Mouse (Mus musculus): ENCODE measurements around the gene Atf6b. TPM values are rescaled to one million over a fixed set of nuclear protein-coding genes. Genes with fewer than 3 reads are reported as not detected.

The Atf6b gene
- total and polyA plus RNA-seq, 2 experiments from 2014 or later = 57.4 to 83.0 TPM

DNA sequence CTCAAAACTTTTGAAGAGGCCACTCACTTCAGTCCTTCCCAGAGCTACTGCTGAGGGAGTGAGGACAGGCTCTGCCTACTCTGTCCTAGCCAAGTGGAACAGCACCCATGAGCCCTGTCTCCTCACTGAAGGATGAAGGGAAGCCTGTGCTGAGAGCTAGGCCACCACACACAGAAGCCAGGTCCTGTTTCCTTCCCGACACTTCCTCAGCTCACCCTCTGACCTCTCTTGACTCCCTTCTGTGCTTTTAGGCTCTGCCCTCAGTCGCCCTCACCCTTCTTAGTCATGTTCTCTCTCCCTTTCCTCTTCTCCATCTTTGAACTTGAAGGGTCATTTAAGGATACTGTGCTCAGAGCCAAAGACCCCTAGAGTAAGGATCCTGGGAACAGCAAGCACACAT is 10.3 kb downstream of the Atf6b start:
- ATAC-seq (ENCODE audit: low FRiP score) (no peak), DNase-seq (ENCODE audit: low spot score) (no peak)
- 39% methylated on average over 2 of the region's 2 CpGs for WGBS
- no peak overlapping the region for H3K4me3 ChIP-seq (ENCODE audit: low read depth, low read length)
- no peak overlapping the region for H3K27ac ChIP-seq (ENCODE audit: low read depth, low read length)
- no peaks in the 10 kb centered on the region for H3K9me3 ChIP-seq (ENCODE audit: low read length)
- TF ChIP-seq CTCF (IDR thresholded peaks at IDR 0.05) = no peak
- no peak overlapping the region for H3K9ac ChIP-seq (replicated peaks; ENCODE audit: low read length, poor library complexity, severe bottlenecking)
- H3K36me3 ChIP-seq (ENCODE audit: insufficient read depth, low read length) = peaks cover 23% of the 10 kb centered on the region
- H3K4me2 ChIP-seq (ENCODE audit: low read depth, low read length, poor library complexity, severe bottlenecking) = no peak overlapping the region
- H3K4me1 ChIP-seq (ENCODE audit: insufficient read depth, low read length) = no peaks in the 10 kb centered on the region
- H3K27me3 ChIP-seq (ENCODE audit: insufficient read depth, low read length) = peaks cover 9% of the 10 kb centered on the region; the same call in 1 of the 2 replicates

DNA sequence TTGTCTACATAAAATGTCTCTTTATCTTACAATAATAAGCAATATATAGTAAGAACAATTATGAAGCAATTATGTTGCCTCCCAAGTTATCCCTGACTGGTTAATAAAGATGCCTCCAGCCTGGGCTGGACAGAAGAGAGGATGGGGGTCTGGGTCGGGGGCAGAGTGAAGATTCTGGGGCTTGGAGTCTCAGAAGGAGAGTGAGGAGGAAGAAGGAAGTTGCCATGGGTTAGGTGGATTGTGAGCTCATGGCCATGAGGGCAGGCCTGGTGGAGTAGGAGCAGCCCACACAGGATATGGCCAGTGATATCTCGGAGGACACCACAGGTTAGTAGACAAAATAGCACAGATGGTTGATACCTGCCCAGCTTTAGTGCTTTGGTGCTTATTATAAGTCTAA is 11.2 kb downstream of the Atf6b start:
- H3K9ac ChIP-seq (replicated peaks; ENCODE audit: low read length, poor library complexity, severe bottlenecking) = no peak overlapping the region
- no peak overlapping the region for H3K27ac ChIP-seq (ENCODE audit: low read depth, low read length)
- WGBS = 81% methylated on average over 2 of the region's 2 CpGs
- DNase-seq (ENCODE audit: low spot score) (no peak), ATAC-seq (ENCODE audit: low FRiP score) (no peak)
- TF ChIP-seq CTCF (IDR thresholded peaks at IDR 0.05) = no peak
- H3K9me3 ChIP-seq (ENCODE audit: low read length) = no peaks in the 10 kb centered on the region
- H3K4me1 ChIP-seq (ENCODE audit: insufficient read depth, low read length) = no peaks in the 10 kb centered on the region
- peaks cover 14% of the 10 kb centered on the region for H3K36me3 ChIP-seq (ENCODE audit: insufficient read depth, low read length)
- peaks cover 9% of the 10 kb centered on the region; the same call in 1 of the 2 replicates for H3K27me3 ChIP-seq (ENCODE audit: insufficient read depth, low read length)
- H3K4me2 ChIP-seq (ENCODE audit: low read depth, low read length, poor library complexity, severe bottlenecking) = no peak overlapping the region
- no peak overlapping the region for H3K4me3 ChIP-seq (ENCODE audit: low read depth, low read length)

DNA sequence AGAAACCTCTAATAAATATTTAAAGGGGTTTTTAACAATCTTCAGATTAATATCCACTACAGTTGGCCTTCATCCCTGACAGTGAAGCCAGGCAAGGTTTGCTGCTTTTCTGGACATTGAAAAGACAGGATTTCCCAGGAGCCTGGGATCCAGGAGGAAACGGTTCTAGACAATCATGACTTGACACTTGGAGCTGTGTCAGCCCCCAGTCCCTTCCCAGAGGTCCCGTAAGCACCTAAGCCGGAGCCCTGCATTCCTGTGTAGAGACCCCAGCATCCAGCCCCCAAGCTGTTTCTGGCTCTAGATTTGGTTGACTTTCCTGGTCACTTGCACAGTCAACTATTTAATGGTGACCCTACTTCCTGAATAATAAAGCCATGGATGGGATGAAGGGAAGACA is 11.6 kb downstream of the Atf6b start:
- Histone ChIP-seq H3K27ac (ENCODE audit: low read depth, low read length) (no peak overlapping the region), H3K4me3 (ENCODE audit: low read depth, low read length) (no peak overlapping the region), H3K9me3 (ENCODE audit: low read length) (no peaks in the 10 kb centered on the region), H3K9ac (replicated peaks; ENCODE audit: low read length, poor library complexity, severe bottlenecking) (no peak overlapping the region), H3K36me3 (ENCODE audit: insufficient read depth, low read length) (peaks cover 10% of the 10 kb centered on the region), H3K27me3 (ENCODE audit: insufficient read depth, low read length) (peaks cover 9% of the 10 kb centered on the region; the same call in 1 of the 2 replicates), H3K4me2 (ENCODE audit: low read depth, low read length, poor library complexity, severe bottlenecking) (no peak overlapping the region), H3K4me1 (ENCODE audit: insufficient read depth, low read length) (no peaks in the 10 kb centered on the region)
- no peak for TF ChIP-seq CTCF (IDR thresholded peaks at IDR 0.05)
- ATAC-seq (ENCODE audit: low FRiP score) = no peak
- 78% methylated on average over 3 of the region's 3 CpGs for WGBS
- DNase-seq (ENCODE audit: low spot score) = no peak

DNA sequence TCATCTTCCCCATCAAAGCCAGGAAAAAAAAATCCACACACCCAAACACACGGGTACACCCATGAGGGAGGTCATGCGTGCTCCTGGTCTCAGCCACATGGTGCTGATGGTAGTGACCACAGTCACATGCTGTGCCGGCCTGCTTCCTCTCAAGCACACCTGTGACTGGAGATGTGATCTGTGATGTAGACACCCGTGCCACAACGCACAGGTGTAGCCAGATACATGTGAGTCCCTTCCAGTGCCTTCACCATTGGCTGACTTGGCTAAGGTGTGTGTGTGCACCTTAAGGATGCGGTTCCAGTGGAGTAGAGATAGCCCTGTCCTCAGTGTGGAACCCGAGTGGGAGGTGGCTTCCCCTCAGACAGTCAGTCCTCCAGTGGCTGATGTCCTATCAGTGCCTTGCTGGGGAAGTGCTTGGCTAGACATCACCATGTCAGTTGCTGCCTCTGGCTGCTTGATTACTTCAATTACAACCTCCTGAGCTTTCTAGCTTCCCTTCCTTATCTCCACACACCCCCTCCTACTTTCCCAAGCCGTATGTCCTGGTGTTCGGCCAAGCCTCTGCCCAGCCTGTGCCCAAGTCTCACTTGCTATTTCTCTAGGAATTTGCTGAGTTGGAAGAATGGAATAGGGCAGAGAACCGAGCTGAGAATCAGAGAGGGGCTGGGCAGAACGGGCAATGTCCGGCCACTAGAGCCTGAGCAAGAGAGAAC is 12.4 kb downstream of the Atf6b start:
- 68% methylated on average over 12 of the region's 12 CpGs for WGBS
- no peak for TF ChIP-seq CTCF (IDR thresholded peaks at IDR 0.05)
- Histone ChIP-seq H3K9me3 (ENCODE audit: low read length) (no peaks in the 10 kb centered on the region), H3K9ac (replicated peaks; ENCODE audit: low read length, poor library complexity, severe bottlenecking) (no peak overlapping the region), H3K4me3 (ENCODE audit: low read depth, low read length) (no peak overlapping the region), H3K27me3 (ENCODE audit: insufficient read depth, low read length) (peaks cover 9% of the 10 kb centered on the region; the same call in 1 of the 2 replicates), H3K27ac (ENCODE audit: low read depth, low read length) (no peak overlapping the region), H3K36me3 (ENCODE audit: insufficient read depth, low read length) (peaks cover 3% of the 10 kb centered on the region), H3K4me2 (ENCODE audit: low read depth, low read length, poor library complexity, severe bottlenecking) (no peak overlapping the region), H3K4me1 (ENCODE audit: insufficient read depth, low read length) (no peaks in the 10 kb centered on the region)
- ATAC-seq (ENCODE audit: low FRiP score) (no peak), DNase-seq (ENCODE audit: low spot score) (no peak)

DNA sequence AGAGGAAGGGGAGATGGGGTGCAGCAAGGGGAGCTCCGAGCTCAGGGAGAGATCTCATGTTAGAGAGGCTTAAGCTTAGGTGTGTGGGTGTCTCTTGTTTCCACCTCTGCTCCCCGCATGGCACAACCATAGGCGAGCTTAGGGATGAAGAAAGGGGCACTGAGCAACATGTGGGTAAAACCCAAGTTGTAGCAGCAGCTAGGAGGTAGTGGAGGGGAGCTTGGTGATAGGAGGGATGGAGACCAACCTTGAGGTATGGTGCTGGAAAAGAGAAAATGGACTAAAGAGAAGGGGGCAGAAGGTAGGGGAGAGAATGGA is 12.9 kb downstream of the Atf6b start:
- H3K27ac ChIP-seq (ENCODE audit: low read depth, low read length) = no peak overlapping the region
- no peak overlapping the region for H3K4me3 ChIP-seq (ENCODE audit: low read depth, low read length)
- H3K4me2 ChIP-seq (ENCODE audit: low read depth, low read length, poor library complexity, severe bottlenecking) = no peak overlapping the region
- H3K27me3 ChIP-seq (ENCODE audit: insufficient read depth, low read length) = peaks cover 9% of the 10 kb centered on the region; the same call in 1 of the 2 replicates
- H3K36me3 ChIP-seq (ENCODE audit: insufficient read depth, low read length) = no peaks in the 10 kb centered on the region; the same call in 1 of the 2 replicates
- no peaks in the 10 kb centered on the region for H3K9me3 ChIP-seq (ENCODE audit: low read length)
- no peak for DNase-seq (ENCODE audit: low spot score)
- WGBS = 64% methylated on average over 3 of the region's 3 CpGs
- TF ChIP-seq CTCF (IDR thresholded peaks at IDR 0.05) = no peak
- H3K9ac ChIP-seq (replicated peaks; ENCODE audit: low read length, poor library complexity, severe bottlenecking) = no peak overlapping the region
- no peak for ATAC-seq (ENCODE audit: low FRiP score)
- H3K4me1 ChIP-seq (ENCODE audit: insufficient read depth, low read length) = no peaks in the 10 kb centered on the region

DNA sequence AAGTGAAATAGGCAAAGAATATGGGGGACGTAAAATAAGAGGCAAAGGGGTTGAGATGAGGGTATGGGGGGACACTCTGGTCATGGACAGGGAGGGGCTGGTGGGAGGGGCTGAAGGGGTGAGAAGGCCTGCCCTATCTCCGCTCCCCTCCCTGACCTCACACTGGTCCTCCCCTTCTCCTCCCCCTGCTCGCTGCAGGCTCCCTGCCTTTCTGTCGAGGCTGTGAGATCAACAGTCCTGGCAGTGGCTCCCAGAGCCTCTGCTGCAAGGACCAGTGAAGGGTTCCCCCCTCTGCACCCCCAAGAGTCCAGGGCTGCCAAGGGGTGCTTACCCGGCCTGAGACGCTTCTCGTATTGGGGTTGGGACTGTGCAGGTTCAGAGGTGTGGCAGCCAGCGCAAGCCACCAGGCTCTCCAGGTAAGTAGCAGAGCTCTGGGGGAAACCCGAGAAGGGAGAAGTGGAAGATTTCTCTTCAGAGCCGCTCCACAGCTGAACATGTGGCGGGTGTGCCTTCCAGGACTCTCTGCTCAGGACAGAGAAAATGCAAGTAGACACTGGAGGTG is 13.4 kb downstream of the Atf6b start:
- 37% methylated on average over 11 of the region's 11 CpGs for WGBS
- Histone ChIP-seq H3K36me3 (ENCODE audit: insufficient read depth, low read length) (no peaks in the 10 kb centered on the region), H3K27ac (ENCODE audit: low read depth, low read length) (no peak overlapping the region), H3K27me3 (ENCODE audit: insufficient read depth, low read length) (peaks cover 9% of the 10 kb centered on the region; the same call in 1 of the 2 replicates), H3K4me3 (ENCODE audit: low read depth, low read length) (no peak overlapping the region), H3K9me3 (ENCODE audit: low read length) (no peaks in the 10 kb centered on the region), H3K4me2 (ENCODE audit: low read depth, low read length, poor library complexity, severe bottlenecking) (no peak overlapping the region), H3K9ac (replicated peaks; ENCODE audit: low read length, poor library complexity, severe bottlenecking) (no peak overlapping the region), H3K4me1 (ENCODE audit: insufficient read depth, low read length) (no peaks in the 10 kb centered on the region)
- no peak for TF ChIP-seq CTCF (IDR thresholded peaks at IDR 0.05)
- ATAC-seq (ENCODE audit: low FRiP score) = no peak
- no peak for DNase-seq (ENCODE audit: low spot score)
